Mouse (Mus musculus) adrenal gland, postnatal 4 days (tissue): ENCODE results near the gene Ccl26. TPM values are rescaled to one million over a fixed set of nuclear protein-coding genes. Genes with fewer than 3 reads are reported as not detected.
"Not testable (repeated sequence)": the region's sequence is repeated elsewhere in the genome, so short reads cannot be mapped to it uniquely, and the experiment has no call there.

ENCODE experiments used
- DNase-seq, 2 experiments: peaks; one replicate each; pipeline ENCODE4 v3.0.0; 2021 to 2022; ENCODE audit warnings: low spot score in 2 of 2, mixed read lengths in 2 of 2
- long read RNA-seq, 2 experiments: library from polyadenylated mRNA; stranded (forward); transcript quantifications; one replicate each; pipeline ENCODE4 v2.0.0; 2021
- total RNA-seq, 2 experiments: library from RNA; stranded (reverse); gene quantifications; 2 replicates each; pipeline ENCODE4 v1.2.3; 2021

The Ccl26 gene
- not detected for total RNA-seq
- long read RNA-seq, experiment 1 = 0 reads
- long read RNA-seq, experiment 2 = 0 reads

- DNase-seq = no peak
These were observed at the start of gene Ccl26 for GRCm38 (mm10) chr5:135563469-135563868. Ccl26 (minus strand) TSS chr5:135563569.

- DNase-seq = no peak
These were observed 46.4 kb upstream of the Ccl26 start for GRCm38 (mm10) chr5:135609794-135610193.

DNA sequence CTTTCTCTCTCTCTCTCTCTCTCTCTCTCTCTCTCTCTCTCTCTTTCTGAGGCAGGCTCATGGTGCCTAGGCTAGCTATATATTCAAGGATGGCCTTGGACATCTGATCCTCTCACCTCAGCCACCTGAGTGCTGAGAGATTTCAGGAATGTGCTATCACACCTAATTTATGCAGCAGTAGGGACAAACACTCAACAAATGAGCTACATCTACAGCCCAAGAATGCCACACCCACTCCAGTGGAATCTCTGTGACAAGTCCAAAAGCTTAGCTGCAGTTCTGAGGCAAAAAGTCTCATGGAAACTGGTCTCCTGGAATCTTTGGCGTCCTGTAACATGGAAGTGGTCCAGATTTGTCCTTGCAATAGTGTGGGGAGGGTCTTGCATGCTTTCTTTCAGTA lies 44.2 kb upstream of the Ccl26 start:
- no peak for DNase-seq

DNA sequence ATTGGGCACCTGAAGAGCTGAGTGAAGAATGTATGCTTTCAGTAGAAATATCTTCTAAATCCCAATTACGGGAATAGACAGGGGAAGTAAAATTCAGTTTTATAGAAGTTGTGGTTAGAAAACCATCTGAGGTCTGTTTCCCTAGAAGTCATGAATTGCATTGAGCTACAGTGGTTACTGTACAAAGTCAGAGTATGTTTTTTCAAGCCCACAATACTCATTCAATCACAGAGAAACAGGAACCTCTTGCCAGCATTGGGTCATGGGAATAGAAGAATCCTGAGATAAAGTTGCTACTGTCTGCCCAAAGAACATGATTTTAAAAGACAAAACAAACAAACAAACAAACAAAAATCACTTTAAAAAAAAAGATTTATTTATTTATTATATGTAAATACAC lies 43.3 kb upstream of the Ccl26 start:
- DNase-seq = not testable (repeated sequence)

DNA sequence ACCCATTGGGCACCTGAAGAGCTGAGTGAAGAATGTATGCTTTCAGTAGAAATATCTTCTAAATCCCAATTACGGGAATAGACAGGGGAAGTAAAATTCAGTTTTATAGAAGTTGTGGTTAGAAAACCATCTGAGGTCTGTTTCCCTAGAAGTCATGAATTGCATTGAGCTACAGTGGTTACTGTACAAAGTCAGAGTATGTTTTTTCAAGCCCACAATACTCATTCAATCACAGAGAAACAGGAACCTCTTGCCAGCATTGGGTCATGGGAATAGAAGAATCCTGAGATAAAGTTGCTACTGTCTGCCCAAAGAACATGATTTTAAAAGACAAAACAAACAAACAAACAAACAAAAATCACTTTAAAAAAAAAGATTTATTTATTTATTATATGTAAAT lies 41.3 kb upstream of the Ccl26 start:
- DNase-seq = not testable (repeated sequence)

DNA sequence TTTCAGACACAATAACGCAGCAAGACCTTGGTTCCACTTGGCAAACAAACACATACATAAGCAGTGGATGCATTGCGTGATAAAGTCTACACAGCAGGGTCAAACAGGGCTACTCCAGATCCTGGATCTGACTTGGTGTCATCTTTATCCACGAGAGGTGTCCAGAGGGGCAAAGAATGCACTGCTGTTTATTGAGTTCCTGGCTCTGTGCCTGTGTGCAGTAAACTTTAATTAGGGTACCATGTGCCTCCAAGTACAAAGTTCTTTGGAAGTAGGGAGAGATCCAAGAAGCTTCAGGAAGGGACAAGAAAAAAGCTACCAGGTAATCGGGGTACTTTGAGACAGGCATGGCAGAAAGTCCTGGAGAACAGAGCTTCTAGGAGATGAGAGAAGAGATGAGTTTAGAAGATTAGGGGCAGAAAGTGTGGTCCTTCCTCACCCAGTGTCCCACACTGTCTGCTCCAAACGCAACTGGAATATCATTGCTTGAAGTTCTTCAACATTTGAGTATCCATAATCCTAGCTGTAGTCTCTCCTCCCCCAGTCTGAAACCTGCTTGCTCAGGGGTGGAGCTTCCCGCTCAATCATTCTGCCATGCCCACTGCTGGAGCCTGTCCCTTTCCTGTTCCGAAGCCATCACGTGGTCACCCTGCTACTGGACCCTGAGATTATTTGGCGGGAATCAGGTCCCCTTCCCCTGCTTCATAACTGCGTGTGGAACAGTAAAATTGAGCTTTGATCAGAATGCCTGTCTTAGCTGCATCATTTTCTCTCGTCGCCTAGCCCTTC lies 26.8 kb upstream of the Ccl26 start:
- DNase-seq = no peak

GRCm38 (mm10) chr5:135587764-135588163 lies 24.4 kb upstream of the Ccl26 start:
- no peak for DNase-seq

DNA sequence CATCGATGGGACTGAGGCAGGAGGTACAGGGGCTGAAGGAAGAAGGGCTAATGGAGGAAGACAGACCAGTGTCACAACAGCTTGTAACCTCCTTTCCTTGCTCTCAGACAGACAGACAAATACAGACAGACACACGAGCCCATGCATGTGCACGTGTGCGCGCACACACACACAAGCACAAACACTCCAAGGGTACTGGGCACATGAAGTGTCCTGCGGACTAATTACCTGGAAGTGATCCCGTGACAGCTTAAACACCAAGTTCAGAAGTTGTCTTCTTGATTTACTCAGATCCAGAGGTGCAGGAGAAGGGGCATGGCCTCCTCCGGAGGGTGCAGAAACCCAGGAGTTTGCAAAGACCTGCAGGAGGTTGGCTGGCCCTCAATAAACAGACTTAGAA lies 22.3 kb upstream of the Ccl26 start:
- no peak for DNase-seq

- DNase-seq = no peak
These were observed 19.0 kb upstream of the Ccl26 start for GRCm38 (mm10) chr5:135582330-135582729.

DNA sequence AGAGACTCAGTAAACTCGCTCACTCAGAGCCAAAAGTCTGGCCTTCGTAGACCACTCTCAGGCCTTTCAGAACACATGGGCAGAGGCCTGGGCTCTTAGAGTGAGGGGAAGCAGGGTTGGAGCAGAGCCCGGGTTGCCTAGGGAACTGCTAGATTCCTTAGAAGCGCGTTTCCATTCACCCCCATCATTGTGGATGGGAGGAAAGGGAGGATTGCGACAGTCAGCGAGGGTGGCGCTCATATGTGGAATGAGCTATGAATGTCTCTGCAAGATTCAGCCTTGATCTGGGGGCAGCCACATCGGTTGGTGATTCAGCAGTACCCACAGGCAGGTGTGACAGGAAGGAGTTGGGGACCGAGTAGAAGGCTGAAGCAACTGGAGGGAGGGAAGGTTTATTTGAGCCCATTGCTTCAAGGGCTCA lies 16.0 kb upstream of the Ccl26 start:
- no peak for DNase-seq

GRCm38 (mm10) chr5:135576055-135576454 lies 12.7 kb upstream of the Ccl26 start:
- DNase-seq = no peak

DNA sequence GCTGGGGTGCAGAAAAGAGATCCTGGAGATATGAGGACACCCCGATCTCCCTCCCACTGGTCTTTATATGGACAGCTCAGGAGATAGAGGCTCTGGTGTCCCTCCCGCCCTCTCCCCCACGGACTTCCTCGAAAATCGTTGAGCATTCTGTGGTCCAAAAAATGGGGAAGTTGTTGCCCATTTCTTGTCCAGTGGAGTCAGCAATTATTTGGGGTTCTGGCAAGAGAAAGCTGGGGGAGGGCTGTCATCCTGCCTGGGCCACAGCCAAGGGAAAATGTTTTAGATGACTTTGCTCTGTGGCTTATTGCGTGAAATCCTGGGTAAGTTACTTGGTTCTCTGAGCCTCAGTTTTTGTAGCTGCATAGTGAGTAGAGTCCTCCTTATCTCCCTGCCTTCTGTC lies 9.6 kb upstream of the Ccl26 start, which contains the start of gene Ccl24:
Ccl24 (minus strand) TSS at position 44 of the 400 bp plus-strand sequence.
- no peak for DNase-seq

DNA sequence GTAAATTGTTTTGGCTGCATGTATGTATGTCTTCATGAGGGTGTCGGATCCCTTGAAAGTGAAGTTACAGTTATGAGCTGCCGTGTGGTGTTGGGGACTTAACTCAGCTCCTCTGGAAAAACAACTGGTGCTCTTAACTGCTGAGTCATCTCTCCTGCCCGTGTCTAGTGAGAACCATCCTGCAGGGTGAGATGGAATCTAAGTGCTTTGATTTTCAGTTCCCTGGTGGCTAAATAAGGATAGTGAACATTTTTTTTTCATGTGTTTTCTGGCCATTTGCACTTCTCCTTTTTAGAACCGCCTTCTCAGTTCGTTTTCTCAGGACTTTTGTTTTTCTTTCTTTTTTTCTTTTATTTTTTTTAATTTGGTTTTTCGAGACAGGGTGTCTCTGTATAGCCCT lies 5.3 kb upstream of the Ccl26 start:
- no peak for DNase-seq

GRCm38 (mm10) chr5:135567556-135568265 lies 4.3 kb upstream of the Ccl26 start:
- no peak for DNase-seq

DNA sequence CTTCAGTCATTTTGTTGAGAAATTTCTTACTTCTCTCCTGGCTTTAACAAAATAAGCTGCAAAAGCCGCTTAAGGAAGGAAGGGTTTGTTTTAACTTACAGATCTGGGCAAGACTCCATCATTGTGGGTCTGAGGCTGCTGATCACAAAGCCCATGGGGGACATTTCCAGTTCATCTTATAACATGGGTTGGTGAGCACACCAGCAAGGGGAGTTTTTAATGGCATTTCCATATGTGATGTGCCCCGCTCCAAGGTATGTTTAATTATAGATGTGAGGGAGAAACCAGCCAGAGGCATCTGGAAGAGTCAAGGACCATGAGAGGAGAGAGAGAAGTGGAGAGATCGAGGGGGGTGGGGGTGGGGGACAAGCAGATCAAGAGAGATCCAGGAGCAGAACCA lies 5.7 kb downstream of the Ccl26 start:
- no peak for DNase-seq

DNA sequence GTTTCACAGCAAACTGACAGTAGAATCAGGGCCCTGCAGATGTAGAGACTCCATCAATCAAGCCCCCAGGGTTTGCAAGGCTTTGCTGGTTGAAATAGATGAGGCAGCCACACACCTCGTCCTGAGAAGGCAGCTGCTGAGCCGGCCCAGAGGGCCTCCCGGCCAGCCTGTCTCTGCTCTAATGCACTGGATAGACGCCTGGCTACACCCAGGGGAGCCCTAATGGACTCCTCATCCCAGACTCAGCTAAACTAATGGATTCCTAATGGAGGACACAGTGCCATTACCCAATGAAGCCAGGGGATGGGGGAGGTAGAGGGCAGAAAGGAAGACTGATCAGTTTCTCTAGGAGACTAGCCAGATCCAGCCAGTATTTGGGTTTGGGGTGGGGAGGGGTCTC lies 6.3 kb downstream of the Ccl26 start:
- DNase-seq = no peak

GRCm38 (mm10) chr5:135556259-135556658 lies 7.1 kb downstream of the Ccl26 start:
- DNase-seq = no peak

- DNase-seq = no peak
These were observed 11.8 kb downstream of the Ccl26 start for GRCm38 (mm10) chr5:135551591-135551990.

- no peak for DNase-seq
These were observed 12.5 kb downstream of the Ccl26 start for GRCm38 (mm10) chr5:135550910-135551309.

- DNase-seq = no peak
These were observed 15.4 kb downstream of the Ccl26 start for GRCm38 (mm10) chr5:135547990-135548389.

DNA sequence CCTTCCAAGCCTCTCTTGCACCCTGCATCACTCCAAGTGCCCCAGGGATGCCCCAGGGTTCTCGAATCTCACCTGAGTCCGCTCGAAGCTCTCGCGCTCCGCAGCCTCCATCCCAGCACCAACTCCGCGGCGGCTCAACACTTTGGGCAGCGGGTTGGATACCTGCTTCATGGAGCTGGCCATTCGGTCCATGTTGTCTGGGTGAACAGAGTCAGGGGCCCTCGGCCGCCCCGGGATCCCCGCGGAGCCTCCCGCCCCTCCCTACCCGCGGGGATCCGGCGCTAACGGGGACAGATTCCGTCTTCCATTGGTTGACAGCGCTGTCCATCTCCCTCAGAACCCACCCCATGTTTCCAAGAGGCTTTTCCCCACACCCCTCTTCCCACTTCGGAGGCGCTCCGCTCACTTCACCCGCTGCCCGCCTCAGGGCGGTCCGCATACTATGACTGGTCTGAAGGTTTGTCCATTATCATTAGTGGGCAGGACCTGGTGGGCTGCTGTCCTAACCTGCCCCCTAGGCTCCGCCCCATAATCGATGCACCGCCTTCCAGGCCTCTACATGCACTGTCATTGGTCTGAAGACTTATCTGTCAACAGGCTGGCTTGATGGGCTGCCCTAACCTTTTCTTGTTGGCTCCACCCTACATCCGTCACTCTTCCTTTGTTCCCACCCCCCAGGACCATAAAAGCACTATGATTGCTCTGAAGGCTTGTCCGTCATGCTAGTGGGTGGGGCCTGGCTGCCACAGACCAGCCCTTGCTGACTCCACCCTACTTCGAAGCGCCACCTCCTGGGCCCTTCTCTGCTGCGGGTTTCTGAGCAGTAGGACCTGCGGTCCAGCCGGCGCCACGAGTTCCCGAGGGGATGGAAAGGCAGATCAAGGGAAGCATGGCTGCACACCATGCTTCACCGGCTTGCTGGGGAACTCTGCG lies 18.2 kb downstream of the Ccl26 start, which contains the start of gene Hip1:
Hip1 (minus strand) TSS at position 256 of the 933 bp plus-strand sequence.
- peak; percentile 88 to 95 for DNase-seq
